Mouse (Mus musculus): Measurements from ENCODE around the gene Bhlhe41. TPM values are rescaled to one million over a fixed set of nuclear protein-coding genes. Genes with fewer than 3 reads are reported as not detected.
A peak's percentile ranks its signal among the peaks of the same experiment; 100 is the strongest.

The Bhlhe41 gene
- polyA plus RNA-seq, 1 experiment from 2014 or later, result 2.4 TPM

GRCm38 (mm10) chr6:145864171-145864570 is 1.2 kb downstream of the Bhlhe41 start:
- Histone ChIP-seq H3K4me3 (peak overlapping the region; percentile 61), H3K9ac (peak overlapping the region; percentile 73), H3K9me3 (replicated peaks) (no peaks in the 10 kb centered on the region), H3K27me3 (peaks cover 71% of the 10 kb centered on the region), H3K4me1 (peaks cover 28% of the 10 kb centered on the region), H3K27ac (no peak overlapping the region), H3K4me2 (replicated peaks) (peak overlapping the region; percentile 96), H3K36me3 (no peaks in the 10 kb centered on the region)
- ATAC-seq (ENCODE audit: low FRiP score), result no peak
- 1% methylated on average over 8 of the region's 8 CpGs for WGBS

- ATAC-seq (ENCODE audit: low FRiP score), result peak; percentile 60
- peak overlapping the region; percentile 96 for H3K4me2 ChIP-seq (replicated peaks)
- H3K27me3 ChIP-seq, result peaks cover 67% of the 10 kb centered on the region
- peak overlapping the region; percentile 73 for H3K9ac ChIP-seq
- peak overlapping the region; percentile 8; the same call in 1 of the 2 replicates for H3K27ac ChIP-seq
- whole genome bisulfite sequencing, result under 1% methylated on average over 105 of the region's 105 CpGs
- H3K4me1 ChIP-seq, result peaks cover 28% of the 10 kb centered on the region
- no peaks in the 10 kb centered on the region for H3K36me3 ChIP-seq
- H3K9me3 ChIP-seq (replicated peaks), result no peaks in the 10 kb centered on the region
- H3K4me3 ChIP-seq, result peak overlapping the region; percentile 61
Observed at GRCm38 (mm10) chr6:145863065-145863971, 2.0 kb downstream of the Bhlhe41 start.

- H3K4me1 ChIP-seq, result peaks cover 28% of the 10 kb centered on the region
- H3K4me2 ChIP-seq (replicated peaks), result peak overlapping the region; percentile 96
- under 1% methylated on average over 35 of the region's 35 CpGs for WGBS
- no peaks in the 10 kb centered on the region for H3K9me3 ChIP-seq (replicated peaks)
- H3K36me3 ChIP-seq, result no peaks in the 10 kb centered on the region
- H3K9ac ChIP-seq, result peak overlapping the region; percentile 73
- ATAC-seq (ENCODE audit: low FRiP score), result no peak
- no peak overlapping the region for H3K27ac ChIP-seq
- peak overlapping the region; percentile 61 for H3K4me3 ChIP-seq
- peaks cover 65% of the 10 kb centered on the region for H3K27me3 ChIP-seq
Observed at GRCm38 (mm10) chr6:145862739-145863064, 2.7 kb downstream of the Bhlhe41 start.

GRCm38 (mm10) chr6:145862321-145862720 is 3.0 kb downstream of the Bhlhe41 start:
- Histone ChIP-seq H3K9ac (peak overlapping the region; percentile 73; the same call in 1 of the 2 replicates), H3K4me2 (replicated peaks) (peak overlapping the region; percentile 96), H3K27me3 (peaks cover 61% of the 10 kb centered on the region), H3K4me3 (peak overlapping the region; percentile 61), H3K36me3 (no peaks in the 10 kb centered on the region), H3K4me1 (peaks cover 28% of the 10 kb centered on the region), H3K27ac (no peak overlapping the region), H3K9me3 (replicated peaks) (no peaks in the 10 kb centered on the region)
- no peak for ATAC-seq (ENCODE audit: low FRiP score)
- WGBS, result 18% methylated on average over 4 of the region's 4 CpGs

GRCm38 (mm10) chr6:145861462-145862227 is 3.7 kb downstream of the Bhlhe41 start:
- H3K27ac ChIP-seq, result no peak overlapping the region
- H3K4me2 ChIP-seq (replicated peaks), result peak overlapping the region; percentile 96

GRCm38 (mm10) chr6:145860350-145860749 is 5.0 kb downstream of the Bhlhe41 start:
- Histone ChIP-seq H3K4me3 (no peak overlapping the region), H3K27me3 (peaks cover 51% of the 10 kb centered on the region), H3K27ac (no peak overlapping the region), H3K9ac (no peak overlapping the region), H3K9me3 (replicated peaks) (no peaks in the 10 kb centered on the region), H3K36me3 (no peaks in the 10 kb centered on the region), H3K4me2 (replicated peaks) (no peak overlapping the region), H3K4me1 (peaks cover 32% of the 10 kb centered on the region)
- WGBS, result 60% methylated on average over 2 of the region's 2 CpGs
- ATAC-seq (ENCODE audit: low FRiP score), result no peak

More at GRCm38 (mm10) chr6:145861462-145862227, 3.7 kb downstream of the Bhlhe41 start:
- Histone ChIP-seq H3K27me3 (peaks cover 57% of the 10 kb centered on the region), H3K4me3 (peak overlapping the region; percentile 61), H3K9me3 (replicated peaks) (no peaks in the 10 kb centered on the region), H3K4me1 (peaks cover 26% of the 10 kb centered on the region), H3K9ac (no peak overlapping the region), H3K36me3 (no peaks in the 10 kb centered on the region)
- ATAC-seq (ENCODE audit: low FRiP score), result no peak
- WGBS, result 73% methylated on average over 9 of the region's 9 CpGs

- Histone ChIP-seq H3K4me1 (peaks cover 33% of the 10 kb centered on the region), H3K27me3 (peaks cover 33% of the 10 kb centered on the region), H3K4me3 (no peak overlapping the region), H3K27ac (no peak overlapping the region), H3K36me3 (no peaks in the 10 kb centered on the region), H3K4me2 (replicated peaks) (no peak overlapping the region), H3K9me3 (replicated peaks) (no peaks in the 10 kb centered on the region), H3K9ac (no peak overlapping the region)
- ATAC-seq (ENCODE audit: low FRiP score), result no peak
- WGBS, result 72% methylated on average over 8 of the region's 8 CpGs
Observed at GRCm38 (mm10) chr6:145858414-145858813, 6.9 kb downstream of the Bhlhe41 start.

GRCm38 (mm10) chr6:145857428-145857827 is 7.9 kb downstream of the Bhlhe41 start:
- Histone ChIP-seq H3K36me3 (no peaks in the 10 kb centered on the region), H3K4me3 (no peak overlapping the region), H3K4me1 (peaks cover 25% of the 10 kb centered on the region), H3K9ac (no peak overlapping the region), H3K4me2 (replicated peaks) (no peak overlapping the region), H3K27me3 (peaks cover 24% of the 10 kb centered on the region), H3K9me3 (replicated peaks) (no peaks in the 10 kb centered on the region), H3K27ac (no peak overlapping the region)
- ATAC-seq (ENCODE audit: low FRiP score), result no peak
- 85% methylated on average over 7 of the region's 7 CpGs for WGBS

- ATAC-seq (ENCODE audit: low FRiP score), result peak; percentile 97
- Histone ChIP-seq H3K36me3 (no peaks in the 10 kb centered on the region), H3K27me3 (peaks cover 13% of the 10 kb centered on the region), H3K4me1 (peaks cover 24% of the 10 kb centered on the region), H3K4me2 (replicated peaks) (peak overlapping the region; percentile 48), H3K27ac (peak overlapping the region; percentile 66), H3K4me3 (peak overlapping the region; percentile 21), H3K9me3 (replicated peaks) (no peaks in the 10 kb centered on the region), H3K9ac (peak overlapping the region; percentile 36)
- 5% methylated on average over 28 of the region's 28 CpGs for WGBS
Observed at GRCm38 (mm10) chr6:145855720-145856551, 9.4 kb downstream of the Bhlhe41 start.

GRCm38 (mm10) chr6:145854756-145855155 is 10.6 kb downstream of the Bhlhe41 start:
- Histone ChIP-seq H3K4me2 (replicated peaks) (no peak overlapping the region; the same call in 1 of the 2 replicates), H3K36me3 (no peaks in the 10 kb centered on the region), H3K9me3 (replicated peaks) (no peaks in the 10 kb centered on the region), H3K27me3 (peaks cover 7% of the 10 kb centered on the region), H3K27ac (0 out of 2 replicates have a peak overlapping the region, but pooled peaks have one; percentile 17), H3K9ac (no peak overlapping the region), H3K4me3 (no peak overlapping the region), H3K4me1 (peaks cover 27% of the 10 kb centered on the region)
- no peak for ATAC-seq (ENCODE audit: low FRiP score)
- WGBS, result 57% methylated on average over 5 of the region's 5 CpGs

GRCm38 (mm10) chr6:145853356-145854079 is 11.8 kb downstream of the Bhlhe41 start:
- Histone ChIP-seq H3K27me3 (peaks cover 4% of the 10 kb centered on the region), H3K36me3 (no peaks in the 10 kb centered on the region), H3K9ac (no peak overlapping the region), H3K4me3 (no peak overlapping the region), H3K9me3 (replicated peaks) (no peaks in the 10 kb centered on the region), H3K4me1 (peaks cover 27% of the 10 kb centered on the region), H3K27ac (no peak overlapping the region), H3K4me2 (replicated peaks) (no peak overlapping the region)
- no peak for ATAC-seq (ENCODE audit: low FRiP score)
- WGBS, result 89% methylated on average over 10 of the region's 10 CpGs

Measured in hindbrain, embryonic 12.5 days (tissue).